Mouse (Mus musculus): ENCODE results near the gene Asb18. TPM values are rescaled to one million over a fixed set of nuclear protein-coding genes. Genes with fewer than 3 reads are reported as not detected.

The Asb18 gene
- polyA plus RNA-seq, 2 experiments from 2014 or later = not detected

- ATAC-seq = no peak
Observed at GRCm38 (mm10) chr1:89932021-89932423, 82.4 kb downstream of the Asb18 start.

DNA sequence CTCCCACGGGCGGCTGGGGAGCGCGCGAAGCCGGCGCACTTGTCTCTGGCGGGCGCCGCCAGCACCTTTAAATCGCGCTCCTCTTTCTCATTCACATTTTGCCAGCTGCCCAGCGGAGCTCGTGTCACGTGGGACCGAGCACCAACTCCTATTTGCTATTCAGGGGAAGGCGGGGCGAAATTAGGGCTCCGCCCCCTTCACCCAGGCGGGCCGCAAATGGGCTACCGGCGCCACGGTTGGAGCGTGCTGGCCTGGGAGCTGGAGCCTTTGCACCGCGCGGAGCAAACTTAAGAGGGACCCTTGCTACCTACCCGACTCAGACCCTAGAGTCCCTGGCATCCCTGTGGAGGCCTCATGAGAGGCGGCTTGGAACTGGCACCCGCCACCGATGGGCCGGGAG lies 83.3 kb downstream of the Asb18 start, which contains the start of gene Gbx2:
Gene Gbx2, minus strand, starts transcription at position 60 of the 400 bp plus-strand sequence.
- ATAC-seq = no peak

DNA sequence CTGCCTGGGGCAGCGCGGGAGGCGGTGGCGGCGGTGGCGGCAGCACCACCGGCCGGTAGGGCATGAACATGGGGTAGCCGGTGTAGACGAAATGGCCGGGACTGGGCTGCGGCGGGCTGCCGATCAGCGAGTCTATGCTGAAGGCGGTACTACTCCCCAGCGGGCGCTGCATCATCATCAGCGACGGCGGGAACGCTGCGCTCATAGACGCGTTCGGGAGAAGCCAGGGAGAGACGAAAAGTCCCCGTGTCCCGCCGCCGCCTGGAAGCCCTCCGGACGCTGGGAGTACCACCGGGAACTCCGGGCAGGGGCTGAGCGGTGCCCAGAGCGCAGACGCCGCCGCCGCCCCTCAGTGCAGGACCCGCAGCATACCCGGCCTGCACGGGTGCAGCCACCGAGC lies 83.9 kb downstream of the Asb18 start:
- ATAC-seq = no peak

- ATAC-seq = no peak
Observed at GRCm38 (mm10) chr1:89929721-89930505, 84.6 kb downstream of the Asb18 start.

GRCm38 (mm10) chr1:89929181-89929580 lies 85.3 kb downstream of the Asb18 start:
- no peak for ATAC-seq

DNA sequence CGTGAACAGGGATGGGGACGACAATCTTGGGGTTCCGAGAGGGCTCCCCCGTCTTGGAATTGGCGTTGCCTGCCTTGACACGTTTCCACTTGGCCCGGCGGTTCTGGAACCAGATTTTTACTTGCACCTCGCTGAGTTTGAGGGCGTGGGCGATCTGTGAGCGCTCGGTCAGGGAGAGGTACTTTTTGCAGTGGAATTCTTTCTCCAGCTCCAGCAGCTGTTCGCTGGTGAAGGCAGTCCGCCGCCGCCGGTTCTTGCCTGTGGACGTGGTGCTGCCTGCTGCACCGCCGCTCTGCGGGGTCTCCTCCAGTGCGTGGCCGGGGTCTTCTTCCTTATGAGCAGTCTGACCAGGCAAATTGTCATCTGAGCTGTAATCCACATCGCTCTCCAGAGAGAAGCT lies 85.8 kb downstream of the Asb18 start:
- ATAC-seq = no peak

DNA sequence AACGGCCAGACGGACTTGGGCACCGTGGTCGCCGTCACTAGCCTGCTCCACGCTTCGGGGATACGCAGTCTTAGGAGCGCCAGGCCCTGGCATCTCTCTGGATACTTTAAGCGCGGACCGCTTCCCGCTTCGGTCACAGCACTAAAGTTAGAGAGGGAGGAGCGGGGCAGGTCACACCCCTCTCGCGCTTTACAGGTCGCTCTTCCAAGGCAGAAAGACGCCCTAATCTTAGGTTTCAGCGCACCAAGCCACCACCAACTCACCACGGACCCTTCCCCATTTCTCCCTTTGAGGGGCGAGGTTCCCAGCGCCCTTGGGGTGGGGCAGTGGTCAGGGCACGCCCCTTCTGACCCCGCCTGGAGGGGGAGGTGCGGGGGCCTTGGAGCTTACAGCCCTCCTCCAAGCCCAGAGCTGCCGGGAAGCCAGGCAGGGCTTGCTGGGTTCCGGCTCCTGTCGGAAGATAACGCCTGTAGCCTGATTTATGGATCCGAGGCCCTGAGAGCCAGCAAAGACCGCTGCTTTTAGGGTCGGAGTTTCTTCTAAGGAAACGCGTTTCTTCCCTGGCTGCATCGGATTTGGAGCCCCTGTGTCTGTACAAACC lies 87.3 kb downstream of the Asb18 start:
- ATAC-seq = no peak

DNA sequence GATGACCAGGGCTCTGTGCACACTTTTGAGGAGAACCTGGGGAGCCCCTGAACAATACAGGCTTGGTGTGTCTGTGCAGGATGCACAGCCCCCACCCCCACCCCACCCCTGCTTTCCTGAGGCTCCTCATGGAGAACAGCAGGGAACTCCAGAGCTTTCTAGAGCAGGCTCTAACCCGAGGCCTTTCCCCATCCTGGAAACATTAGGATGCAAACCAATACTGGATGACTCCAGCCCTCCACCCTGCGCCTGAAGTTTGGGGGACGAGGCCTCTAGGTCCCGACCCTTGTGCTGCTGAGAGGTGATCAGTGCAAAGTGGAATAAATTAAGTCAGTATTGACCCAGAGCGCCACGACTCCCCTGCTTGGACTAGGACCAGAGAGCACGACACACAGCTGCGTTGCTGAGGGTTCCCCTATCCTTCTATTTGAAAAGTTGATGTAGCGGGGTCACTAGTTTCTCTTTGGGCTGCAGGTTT lies 87.8 kb downstream of the Asb18 start:
- ATAC-seq = no peak

GRCm38 (mm10) chr1:89925501-89926190 lies 88.8 kb downstream of the Asb18 start:
- no peak for ATAC-seq

GRCm38 (mm10) chr1:89923642-89924020 lies 90.8 kb downstream of the Asb18 start:
- no peak for ATAC-seq

- no peak for ATAC-seq
Observed at GRCm38 (mm10) chr1:89922883-89923641, 91.4 kb downstream of the Asb18 start.

GRCm38 (mm10) chr1:89922282-89922681 lies 92.2 kb downstream of the Asb18 start:
- ATAC-seq = no peak

- no peak for ATAC-seq
Observed at GRCm38 (mm10) chr1:89921806-89922205, 92.7 kb downstream of the Asb18 start.

- ATAC-seq = no peak
Observed at GRCm38 (mm10) chr1:89919206-89919605, 95.3 kb downstream of the Asb18 start.

- no peak for ATAC-seq
Observed at GRCm38 (mm10) chr1:89918111-89918510, 96.4 kb downstream of the Asb18 start.

- no peak for ATAC-seq
Observed at GRCm38 (mm10) chr1:89913611-89914010, 100.9 kb downstream of the Asb18 start.

GRCm38 (mm10) chr1:89912392-89912791 lies 102.1 kb downstream of the Asb18 start:
- no peak for ATAC-seq

DNA sequence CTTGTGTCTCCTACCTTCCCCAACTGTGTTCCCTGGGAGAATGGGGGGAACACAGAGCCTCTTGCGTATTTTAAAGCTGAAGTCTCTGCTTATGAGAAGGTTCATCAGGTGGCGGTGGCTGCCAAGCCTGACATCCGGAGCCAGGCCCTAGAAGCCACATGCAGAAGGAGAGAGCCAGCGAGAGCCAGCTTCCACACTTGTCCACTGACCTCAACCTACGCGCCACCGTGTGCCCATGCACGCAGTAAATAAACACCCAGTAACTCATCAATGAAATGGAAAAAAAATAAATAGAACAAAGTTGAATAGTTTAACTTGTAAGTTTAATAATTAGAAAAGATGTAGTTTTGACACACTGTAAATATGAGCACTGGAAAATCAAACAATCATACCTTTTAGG lies 104.7 kb downstream of the Asb18 start:
- no peak for ATAC-seq

- ATAC-seq = no peak
Observed at GRCm38 (mm10) chr1:89902641-89903040, 111.8 kb downstream of the Asb18 start.

- ATAC-seq = no peak
Observed at GRCm38 (mm10) chr1:89902236-89902635, 112.2 kb downstream of the Asb18 start.

- ATAC-seq = no peak
Observed at GRCm38 (mm10) chr1:89901381-89901780, 113.1 kb downstream of the Asb18 start.

Data from activated CD4-positive, CD25-positive, alpha-beta regulatory T cell, adult 4 months (primary cell).